Mouse (Mus musculus): ENCODE measurements around the gene Fam221b.
A peak's percentile ranks its signal among the peaks of the same experiment; 100 is the strongest.

The Fam221b gene

DNA sequence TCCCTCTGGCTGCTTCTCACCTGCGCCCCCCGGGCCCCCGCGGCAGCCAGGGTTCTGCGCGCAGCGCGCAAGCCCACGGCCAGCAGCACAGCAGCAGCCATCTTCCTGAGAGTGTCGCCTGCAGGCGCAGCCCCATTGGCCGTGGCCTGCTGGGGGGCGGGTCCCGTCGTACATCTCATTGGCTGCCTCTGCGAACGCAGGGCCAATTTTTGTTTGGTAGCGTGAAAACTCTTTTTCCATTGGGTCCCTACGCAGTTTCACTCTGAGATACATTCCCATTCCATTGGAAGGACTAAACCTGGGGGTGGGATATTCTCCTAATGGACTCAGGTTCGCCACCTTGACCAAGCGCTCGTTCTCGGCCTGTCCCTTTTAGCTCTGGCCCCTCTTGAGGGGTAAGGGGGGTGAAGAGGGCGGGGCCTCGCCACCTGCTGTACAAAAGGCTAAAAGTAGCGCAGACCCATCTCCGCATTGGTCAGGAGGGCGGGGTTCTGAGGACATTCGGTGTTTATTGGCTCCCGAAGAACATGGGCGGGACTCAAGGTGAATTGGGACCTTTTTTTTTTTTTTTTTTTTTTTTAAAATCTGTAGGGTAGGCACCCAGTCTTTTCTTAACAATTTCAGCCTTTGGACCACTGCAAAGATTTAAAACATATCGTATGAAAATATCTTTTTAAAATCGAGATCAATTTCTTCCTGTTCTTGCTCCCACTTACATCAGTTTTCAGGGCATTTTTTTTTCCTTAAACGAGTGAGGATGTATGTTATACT, 12.4 kb downstream of the Fam221b start, which contains the start of gene Hint2:
TSS of gene Hint2 (minus strand) at position 128 of the 771 bp plus-strand sequence.
- DNase-seq = peak; percentile 94

GRCm38 (mm10) chr4:43655656-43656338, 13.1 kb downstream of the Fam221b start:
- DNase-seq = no peak

DNA sequence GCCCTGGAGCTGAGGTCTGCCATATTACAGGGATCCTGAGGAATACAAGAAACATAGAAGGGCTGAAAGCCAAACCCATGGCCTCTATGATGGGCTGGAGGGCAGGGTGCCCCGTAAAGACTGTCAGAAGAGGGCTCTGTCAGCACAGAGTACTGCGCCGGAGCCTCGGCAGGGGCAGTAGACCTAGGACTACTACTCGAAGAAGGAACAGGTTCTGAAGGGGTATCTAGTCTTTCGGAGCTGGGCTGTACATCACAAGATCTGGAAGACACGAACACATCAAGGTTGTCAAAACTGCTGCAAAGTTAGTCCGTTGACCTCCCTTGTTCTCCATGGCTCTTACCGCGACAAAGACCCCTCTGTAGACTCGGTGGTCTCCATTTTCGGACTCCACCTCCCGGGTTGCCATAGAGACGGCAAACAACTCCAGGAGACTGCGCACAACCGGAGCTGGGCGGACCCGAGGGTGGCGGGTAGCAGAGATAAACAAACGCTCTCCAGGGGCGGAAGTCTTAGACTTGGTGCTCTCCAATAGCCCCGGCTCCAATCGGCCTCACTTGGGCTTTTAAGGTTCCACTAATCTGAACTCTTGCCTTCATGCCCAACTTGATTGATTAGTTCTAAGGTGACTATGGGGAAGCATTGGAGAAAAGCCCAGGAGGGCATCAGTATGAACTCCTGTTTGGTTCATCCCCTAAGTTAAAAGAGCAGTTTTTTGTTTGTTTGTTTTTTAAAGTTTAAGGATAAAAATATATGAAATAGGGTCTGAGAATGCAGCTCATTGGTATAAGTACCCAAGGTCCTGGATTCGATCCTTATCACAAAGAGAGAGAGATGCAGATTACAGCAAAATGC, 15.6 kb downstream of the Fam221b start, which contains the start of gene Spag8:
TSS of gene Spag8 (minus strand) at position 434 of the 855 bp plus-strand sequence.
- peak; percentile 44 for DNase-seq

DNA sequence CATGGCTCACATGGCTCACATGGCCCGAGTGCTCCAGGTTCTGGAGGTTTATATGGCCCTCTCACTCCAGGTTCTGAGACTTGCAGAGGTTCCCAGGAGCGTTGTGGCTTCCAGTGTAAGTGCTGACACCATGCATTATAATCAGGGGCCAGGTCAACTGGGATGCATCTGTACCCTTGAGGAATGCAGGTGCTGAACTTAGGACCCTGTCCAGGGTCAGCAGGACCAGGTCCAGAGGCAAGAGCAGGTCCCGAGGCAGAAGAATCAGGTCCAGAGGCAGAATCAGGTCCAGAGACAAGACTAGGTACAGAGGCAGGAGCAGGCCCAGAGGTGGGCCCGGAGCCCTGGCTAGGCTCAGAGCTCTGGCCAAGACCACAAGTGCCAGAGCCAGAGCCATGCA, 16.2 kb downstream of the Fam221b start:
- DNase-seq = no peak

DNA sequence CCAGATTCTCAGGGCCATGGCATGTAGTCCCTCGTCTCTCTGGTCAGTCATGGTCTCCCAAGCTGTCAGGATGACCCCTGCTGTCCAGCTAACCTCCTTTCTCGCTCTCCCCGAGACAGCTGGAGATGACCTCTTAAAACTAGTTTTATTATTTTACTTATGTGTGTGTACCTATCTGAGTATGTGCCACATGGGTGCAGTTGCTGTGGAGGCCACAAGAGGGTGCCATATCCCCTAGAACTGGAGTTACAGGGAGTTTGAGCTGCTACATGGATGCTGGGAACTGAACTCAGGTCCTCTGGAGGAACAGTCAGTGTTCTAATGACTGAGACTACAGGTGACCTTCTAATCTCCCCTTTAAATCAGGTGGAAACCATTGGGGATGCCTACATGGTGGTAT, 19.2 kb downstream of the Fam221b start:
- DNase-seq = no peak

DNA sequence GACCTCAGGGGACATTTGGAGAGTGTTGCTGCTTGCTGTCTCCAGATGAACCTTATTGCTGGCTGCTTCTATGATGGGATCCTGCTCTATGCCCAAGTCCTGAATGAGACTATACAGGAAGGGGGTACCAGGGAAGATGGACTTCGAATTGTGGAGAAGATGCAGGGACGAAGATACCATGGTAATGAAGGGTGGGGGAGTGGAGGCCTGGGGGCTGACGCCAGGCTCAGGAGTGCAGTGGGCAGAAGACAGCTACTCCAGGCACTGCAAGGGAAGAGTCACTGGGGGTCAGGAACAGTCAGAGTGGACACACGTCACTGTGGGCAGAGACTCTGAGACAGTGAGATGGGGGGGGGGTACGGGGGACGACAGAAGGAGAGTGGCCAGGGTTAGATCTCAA, 28.5 kb downstream of the Fam221b start:
- DNase-seq = no peak

- no peak for DNase-seq
These were observed 28.9 kb downstream of the Fam221b start for GRCm38 (mm10) chr4:43640076-43640475.

- no peak for DNase-seq
These were observed 32.2 kb downstream of the Fam221b start for GRCm38 (mm10) chr4:43636751-43637150.

- DNase-seq = no peak
These were observed 34.1 kb downstream of the Fam221b start for GRCm38 (mm10) chr4:43634621-43635374.

DNA sequence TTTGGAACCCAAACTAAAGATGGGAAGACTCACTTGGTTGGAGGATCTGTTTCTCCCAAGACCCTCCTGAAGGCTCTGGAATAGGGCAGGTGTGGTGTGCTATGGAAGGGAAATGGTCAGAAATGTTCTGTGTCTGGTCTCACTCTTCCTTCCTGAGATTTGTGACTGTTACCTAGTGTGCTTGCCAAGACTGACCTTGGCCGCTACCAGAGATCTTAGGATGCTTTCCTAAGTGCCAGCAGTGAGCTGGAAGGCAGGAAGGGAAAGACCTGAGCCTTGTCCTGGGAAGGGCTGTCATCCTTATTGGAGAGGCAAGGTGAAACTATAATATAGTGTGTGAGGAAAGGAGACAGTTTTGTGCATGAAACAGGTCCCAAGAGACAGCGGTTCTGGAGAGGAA, 35.2 kb downstream of the Fam221b start:
- no peak for DNase-seq

DNA sequence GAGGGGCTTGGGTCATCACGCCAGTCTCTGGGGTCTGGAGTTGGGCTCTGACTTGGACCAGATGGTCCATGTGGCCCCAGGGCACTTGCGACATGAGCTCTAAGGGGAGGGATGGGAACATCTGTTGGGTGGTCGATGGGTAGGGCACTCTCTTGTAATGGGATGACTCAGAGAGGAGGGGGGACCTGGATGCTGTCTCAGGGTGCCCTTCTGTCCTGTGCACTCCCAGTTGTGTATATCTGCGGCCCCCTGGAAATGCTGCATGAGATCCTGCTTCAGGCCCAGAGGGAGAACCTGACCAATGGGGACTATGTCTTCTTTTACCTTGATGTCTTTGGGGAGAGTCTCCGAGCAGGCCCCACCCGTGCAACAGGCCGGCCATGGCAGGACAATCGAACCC, 35.6 kb downstream of the Fam221b start:
- DNase-seq = no peak

GRCm38 (mm10) chr4:43631956-43632920, 36.7 kb downstream of the Fam221b start:
- DNase-seq = no peak

- peak; percentile 47 for DNase-seq
These were observed 37.6 kb downstream of the Fam221b start, which contains the start of gene Npr2 for GRCm38 (mm10) chr4:43631046-43631955. TSS of gene Npr2 (plus strand) at chr4:43631935.

GRCm38 (mm10) chr4:43630671-43631045, 38.3 kb downstream of the Fam221b start:
- DNase-seq = no peak

- DNase-seq = peak; percentile 71
These were observed 38.8 kb downstream of the Fam221b start for GRCm38 (mm10) chr4:43630030-43630581.

DNA sequence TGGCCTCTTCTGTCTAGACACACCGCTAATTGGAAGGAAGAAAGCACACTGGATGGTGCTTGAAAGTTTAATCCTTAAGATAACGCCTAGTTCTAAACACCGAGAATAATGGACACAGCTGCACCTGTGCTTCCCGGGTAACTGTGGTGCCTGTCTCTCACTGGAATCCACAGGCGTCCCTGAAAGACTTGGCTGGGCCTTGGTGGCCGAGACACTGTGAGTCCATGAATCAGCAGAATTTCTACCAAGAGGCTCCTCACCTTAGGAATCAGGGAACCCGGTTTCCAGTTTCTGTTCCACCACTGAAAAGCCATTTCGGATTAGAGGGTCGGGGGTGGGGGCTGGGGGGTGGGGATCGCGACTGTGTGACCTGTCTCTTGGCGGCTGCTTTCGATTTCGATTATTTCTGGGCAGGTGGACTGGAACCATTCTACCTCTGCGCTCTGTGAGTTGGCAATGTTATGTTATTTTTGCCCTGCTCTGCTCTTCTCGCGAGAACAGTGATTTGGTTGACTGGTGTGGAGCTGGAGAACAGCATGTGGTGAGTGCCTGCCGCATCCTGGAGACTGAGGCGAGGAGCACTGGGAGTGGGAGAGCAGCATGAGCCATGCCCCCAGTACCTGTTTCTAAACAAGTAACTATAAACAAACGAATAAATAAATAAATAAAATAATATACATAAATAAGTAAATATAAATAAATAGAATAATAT, 39.7 kb downstream of the Fam221b start:
- no peak for DNase-seq

DNA sequence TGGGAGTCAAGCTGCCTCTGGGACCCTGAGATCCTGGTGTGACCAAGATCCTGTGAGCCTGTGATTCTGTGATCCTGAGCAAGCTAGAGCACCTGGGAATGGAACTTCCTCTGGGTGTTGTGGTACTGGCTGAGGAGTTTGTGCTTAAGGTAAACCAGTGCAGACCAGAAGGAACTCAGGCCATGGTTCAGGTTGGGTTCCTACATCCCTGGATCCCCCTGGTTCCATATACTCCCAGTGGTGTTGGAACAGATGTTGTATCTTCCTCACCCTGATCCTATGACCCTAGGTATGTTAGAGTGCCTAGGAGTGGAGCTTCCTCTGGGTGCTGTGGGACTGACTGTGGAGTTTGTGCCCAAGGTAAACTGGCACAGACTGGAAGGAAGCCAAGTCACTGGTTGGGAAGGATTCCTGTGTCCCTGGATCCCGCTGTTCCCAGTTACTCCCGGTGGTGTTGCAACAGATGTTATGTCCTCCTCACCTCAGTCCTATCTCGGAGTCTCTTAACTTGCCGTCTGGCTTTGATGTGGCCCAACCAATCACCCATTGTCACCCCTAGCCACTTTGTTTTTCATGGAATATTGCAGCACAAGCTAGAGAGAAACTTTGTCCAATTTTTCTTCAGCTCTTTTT, 48.7 kb downstream of the Fam221b start:
- no peak for DNase-seq

DNA sequence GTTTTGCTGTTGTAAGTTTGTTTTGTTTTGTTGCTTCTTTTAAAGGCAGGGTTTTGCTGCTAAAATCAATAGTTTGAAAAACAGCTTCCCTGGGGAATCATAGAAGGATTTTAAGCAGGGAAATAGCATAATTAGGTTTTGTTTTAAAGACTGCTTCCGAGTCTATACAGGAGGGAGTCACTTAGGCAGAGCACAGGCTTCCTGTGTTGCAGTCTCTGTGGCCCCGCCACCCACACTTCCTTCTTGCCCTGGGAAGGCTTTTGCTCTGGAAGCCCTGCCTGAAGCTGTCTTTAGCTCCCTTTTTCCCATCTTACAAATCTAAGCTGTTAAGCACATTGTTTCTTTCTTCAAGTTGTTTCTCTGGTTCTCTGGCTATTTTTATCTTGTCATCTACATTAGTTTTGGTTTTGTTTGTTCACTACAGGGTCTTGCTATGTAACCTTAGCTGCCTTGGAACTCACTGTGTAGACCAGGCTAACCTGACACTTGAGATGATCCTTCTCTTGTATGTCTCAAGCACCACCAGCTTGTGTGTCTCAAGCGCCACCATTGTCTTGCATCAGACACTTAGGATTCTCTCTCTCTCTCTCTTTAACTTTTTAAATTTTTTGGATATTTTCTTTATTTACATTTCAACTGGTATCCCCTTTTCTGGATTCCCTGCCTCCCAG, 55.8 kb downstream of the Fam221b start:
- peak; percentile 24 for DNase-seq

Measured in thymus, postnatal 4 days (tissue).